Mouse (Mus musculus) heart, postnatal 0 days (tissue): ENCODE data around the gene Prtg. TPM values are rescaled to one million over a fixed set of nuclear protein-coding genes. Genes with fewer than 3 reads are reported as not detected.

Source experiments
- ATAC-seq: fragments of 200-750 bp; cut with Nextera tagmentation; 2 replicates; pipeline ENCODE4 v1.8.0; 2017; ENCODE audit warnings: low read depth, moderate number of reproducible peaks, moderate library complexity; ENCODE audit not compliant: insufficient read depth
- DNase-seq: peaks from one replicate; pipeline ENCODE4 v3.0.0-alpha.2; 2016; ENCODE audit warnings: low spot score
- H3K27ac ChIP-seq: fragments of 300-500 bp; sonication (generic); 2 replicates; pipeline ENCODE4 v1.5.1; 2014; ENCODE audit warnings: low read depth, mild to moderate bottlenecking
- H3K27me3 ChIP-seq: fragments of 300-500 bp; sonication (generic); 2 replicates; pipeline ENCODE4 v1.6.1; 2014; ENCODE audit warnings: low read length, mixed read lengths; ENCODE audit not compliant: control insufficient read depth, insufficient read depth
- H3K36me3 ChIP-seq: fragments of 300-500 bp; sonication (generic); replicated peaks from 2 replicates; pipeline ENCODE4 v1.6.1; 2014; ENCODE audit warnings: low read length, mixed read lengths; ENCODE audit not compliant: control insufficient read depth, insufficient read depth
- H3K4me1 ChIP-seq: fragments of 300-500 bp; sonication (generic); 2 replicates; pipeline ENCODE4 v1.6.1; 2014; ENCODE audit warnings: antibody characterized with exemption; ENCODE audit not compliant: control insufficient read depth, insufficient read depth
- H3K4me2 ChIP-seq: fragments of 300-500 bp; sonication (generic); 2 replicates; pipeline ENCODE4 v1.6.1; 2014; ENCODE audit warnings: low read depth, mild to moderate bottlenecking, low read length, moderate library complexity
- H3K4me3 ChIP-seq: fragments of 300-500 bp; sonication (generic); 2 replicates; pipeline ENCODE4 v1.5.1; 2014; ENCODE audit warnings: low read depth, low read length
- H3K9ac ChIP-seq: fragments of 300-500 bp; sonication (generic); replicated peaks from 2 replicates; pipeline ENCODE4 v1.6.1; 2014; ENCODE audit warnings: low read depth, low read length, mixed read lengths
- H3K9me3 ChIP-seq: fragments of 300-500 bp; sonication (generic); replicated peaks from 2 replicates; pipeline ENCODE4 v1.6.1; 2016; ENCODE audit warnings: low read length; ENCODE audit not compliant: control insufficient read depth
- CTCF ChIP-seq: IDR thresholded peaks from 2 replicates; pipeline ENCODE4 v1.5.1; 2016; ENCODE audit warnings: antibody characterized with exemption, control low read depth, low read depth
- EP300 ChIP-seq: IDR thresholded peaks from 2 replicates; pipeline ENCODE4 v1.6.1; 2016; ENCODE audit warnings: antibody characterized with exemption, low read depth
- WGBS: fragments of 180-500 bp; shearing (Covaris S2); extraction: QIAGEN DNeasy Blood & Tissue Kit; methylation state at CpG from one replicate; pipeline ENCODE4 v1.1.7; 2014; 5-methylcytosine and 5-hydroxymethylcytosine counted together
- polyA plus RNA-seq: library from polyadenylated mRNA; unstranded; fragments of >200 nt; fragmentation: Nextera tagmentation; extraction: Ambion mirVana; gene quantifications from 2 replicates; pipeline ENCODE4 v1.2.1, GENCODE M21; 2015
- total RNA-seq: library from RNA; depleted of rRNA; stranded (reverse); fragments of >200 nt; gene quantifications from 2 replicates; pipeline ENCODE4 v1.2.3, GENCODE M21; 2014; ENCODE audit warnings: low replicate concordance; rRNA removed

Gene Prtg
- total RNA-seq = 0.04 and 0.73 TPM in 2 replicates
- polyA plus RNA-seq = 0.15 and 0.31 TPM in 2 replicates

DNA sequence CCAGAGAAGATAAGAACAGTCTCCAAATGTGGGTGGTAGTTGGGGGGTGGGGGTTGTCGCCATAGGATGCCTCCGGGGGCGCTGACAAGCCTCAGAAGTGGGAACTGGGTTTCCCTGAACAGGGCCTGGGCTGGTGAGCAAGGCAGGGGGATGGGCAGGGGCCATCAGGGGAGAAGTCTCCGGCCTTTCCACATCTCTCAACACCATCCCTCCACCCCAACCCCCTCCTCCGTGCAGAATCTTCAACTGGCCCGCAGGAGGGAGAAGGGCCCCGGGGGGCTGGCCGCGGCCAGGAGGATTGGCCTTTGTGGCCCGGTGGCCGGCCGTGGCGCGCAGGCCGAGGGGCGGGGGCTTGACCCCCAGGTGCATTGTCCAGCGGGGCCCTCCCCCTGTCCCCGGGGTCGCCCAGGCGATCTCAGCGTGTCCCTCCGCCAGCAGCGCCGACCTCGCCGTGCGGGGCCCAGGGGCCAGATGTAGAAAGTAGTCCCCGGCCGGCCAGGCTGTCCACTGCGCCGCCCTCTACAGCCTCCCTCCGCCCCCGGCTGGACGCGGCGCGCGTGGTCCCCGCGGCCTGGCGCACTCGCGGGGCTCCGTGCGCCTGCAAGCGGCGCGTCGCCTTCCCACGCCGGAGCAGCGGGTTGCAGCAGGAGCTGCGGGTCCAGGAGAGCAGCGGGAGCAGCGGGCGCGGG, at the start of gene Prtg:
TSS of gene Prtg (plus strand) at position 144 of the 689 bp plus-strand sequence.
- Histone ChIP-seq H3K9ac (peak within 1 kb of the TSS; percentile 67), H3K36me3 (no peaks in the 10 kb centered on the region), H3K27me3 (no peaks in the 10 kb centered on the region), H3K4me3 (peak within 1 kb of the TSS; percentile 64), H3K4me2 (peak within 1 kb of the TSS; percentile 96), H3K4me1 (0 out of 2 replicates have a peak, but pooled peaks cover 9% of the 10 kb centered on the region), H3K9me3 (no peaks in the 10 kb centered on the region), H3K27ac (no peak within 1 kb of the TSS)
- ATAC-seq (peak; percentile 77), DNase-seq (no peak)
- WGBS = under 1% methylated on average over 53 of the region's 57 CpGs
- TF ChIP-seq CTCF (no peak), EP300 (no peak)

DNA sequence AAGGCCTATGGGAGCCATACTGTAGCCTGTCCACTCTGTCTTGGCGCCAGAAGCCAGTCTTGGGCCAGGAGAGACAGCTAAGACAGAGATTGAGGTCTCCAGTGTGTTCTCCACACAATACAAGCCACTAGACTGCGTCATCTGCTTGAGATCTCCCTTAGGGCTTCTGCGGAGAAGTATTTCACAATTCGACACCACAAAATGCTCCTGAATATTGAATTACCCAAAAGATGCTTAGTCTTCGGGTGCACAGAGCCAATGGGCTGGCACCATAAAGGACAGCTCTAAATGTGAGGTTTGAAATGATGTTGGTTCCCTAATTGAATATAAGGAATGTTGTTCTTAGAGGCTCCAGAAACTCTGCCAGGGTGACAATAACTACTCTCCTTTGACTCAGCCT, 49.5 kb upstream of the Prtg start:
- no peak overlapping the region for H3K27ac ChIP-seq
- 83% methylated on average over 5 of the region's 5 CpGs for WGBS
- no peaks in the 10 kb centered on the region for H3K36me3 ChIP-seq
- DNase-seq (no peak), ATAC-seq (no peak)
- no peak overlapping the region for H3K9ac ChIP-seq
- H3K4me1 ChIP-seq = no peaks in the 10 kb centered on the region
- no peak overlapping the region for H3K4me3 ChIP-seq
- H3K9me3 ChIP-seq = no peaks in the 10 kb centered on the region
- no peaks in the 10 kb centered on the region for H3K27me3 ChIP-seq
- TF ChIP-seq CTCF (no peak), EP300 (no peak)
- H3K4me2 ChIP-seq = no peak overlapping the region

DNA sequence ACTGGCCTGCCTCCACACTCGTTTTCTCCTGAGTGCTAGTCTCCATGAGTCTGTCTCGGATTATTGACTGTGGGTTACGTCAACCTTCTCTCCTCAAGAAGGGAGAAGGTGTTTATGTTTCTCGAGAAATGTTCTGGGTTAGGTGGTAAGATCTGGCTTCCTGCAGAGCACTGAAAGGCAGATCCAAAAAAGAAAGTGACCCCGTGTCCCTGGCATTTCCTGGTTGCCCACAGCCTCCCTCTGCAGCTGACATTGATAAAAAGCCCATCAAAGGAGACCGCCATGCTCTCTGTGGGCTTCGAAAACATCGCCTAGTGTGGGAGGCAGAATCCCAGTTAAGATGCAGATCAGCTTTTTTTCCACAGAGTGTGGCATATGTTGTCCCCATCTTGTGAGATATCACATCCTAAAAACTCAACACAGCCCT, 48.0 kb upstream of the Prtg start:
- no peak overlapping the region for H3K27ac ChIP-seq
- TF ChIP-seq CTCF = no peak
- no peak for TF ChIP-seq EP300
- ATAC-seq = no peak
- H3K27me3 ChIP-seq = no peaks in the 10 kb centered on the region
- no peak overlapping the region for H3K9ac ChIP-seq
- no peaks in the 10 kb centered on the region for H3K9me3 ChIP-seq
- H3K4me1 ChIP-seq = 0 out of 2 replicates have a peak, but pooled peaks cover 4% of the 10 kb centered on the region
- no peaks in the 10 kb centered on the region for H3K36me3 ChIP-seq
- no peak overlapping the region for H3K4me3 ChIP-seq
- DNase-seq = no peak
- H3K4me2 ChIP-seq = no peak overlapping the region
- 34% methylated on average over 8 of the region's 8 CpGs for WGBS

DNA sequence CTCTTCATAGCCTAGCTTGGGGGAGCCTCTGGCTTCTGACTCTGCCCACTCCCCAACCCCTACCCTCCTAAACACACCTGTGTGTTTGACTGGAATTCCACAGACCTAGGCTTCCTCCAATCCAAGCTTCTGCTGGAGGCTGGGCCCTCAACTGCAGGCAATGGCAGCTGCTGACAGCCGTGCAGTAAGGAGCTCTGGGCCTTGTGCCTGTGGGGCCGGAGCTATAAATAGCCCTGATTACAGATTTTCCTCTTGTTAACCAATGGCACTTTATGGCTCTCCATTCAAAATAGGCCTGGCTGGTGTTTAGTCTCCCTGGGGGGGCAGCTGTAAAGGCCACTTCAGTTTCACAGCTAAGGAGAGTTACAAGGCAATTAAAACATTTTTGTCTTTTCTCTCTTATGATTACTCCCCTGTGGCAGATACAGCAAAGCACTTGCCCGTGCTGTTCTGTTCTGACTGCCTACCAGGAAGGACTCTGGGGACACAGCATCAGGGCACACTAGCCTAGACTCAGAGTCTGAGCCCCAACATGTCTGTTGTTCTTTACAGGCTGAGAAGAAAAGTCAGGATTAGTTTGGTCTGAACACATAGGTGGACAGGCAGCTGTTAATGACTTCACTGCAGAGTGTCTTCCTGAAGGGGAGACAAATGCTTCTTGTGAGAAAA, 43.5 kb upstream of the Prtg start:
- 13% methylated on average over 3 of the region's 3 CpGs for WGBS
- H3K9me3 ChIP-seq = no peaks in the 10 kb centered on the region
- H3K9ac ChIP-seq = no peak overlapping the region
- no peaks in the 10 kb centered on the region for H3K36me3 ChIP-seq
- 0 out of 2 replicates have a peak, but pooled peaks cover 4% of the 10 kb centered on the region for H3K4me1 ChIP-seq
- no peak overlapping the region for H3K4me2 ChIP-seq
- H3K27me3 ChIP-seq = no peaks in the 10 kb centered on the region
- H3K4me3 ChIP-seq = no peak overlapping the region
- ATAC-seq (peak; percentile 85), DNase-seq (peak; percentile 87)
- peak overlapping the region; percentile 69 for H3K27ac ChIP-seq
- TF ChIP-seq CTCF (no peak), EP300 (no peak)

DNA sequence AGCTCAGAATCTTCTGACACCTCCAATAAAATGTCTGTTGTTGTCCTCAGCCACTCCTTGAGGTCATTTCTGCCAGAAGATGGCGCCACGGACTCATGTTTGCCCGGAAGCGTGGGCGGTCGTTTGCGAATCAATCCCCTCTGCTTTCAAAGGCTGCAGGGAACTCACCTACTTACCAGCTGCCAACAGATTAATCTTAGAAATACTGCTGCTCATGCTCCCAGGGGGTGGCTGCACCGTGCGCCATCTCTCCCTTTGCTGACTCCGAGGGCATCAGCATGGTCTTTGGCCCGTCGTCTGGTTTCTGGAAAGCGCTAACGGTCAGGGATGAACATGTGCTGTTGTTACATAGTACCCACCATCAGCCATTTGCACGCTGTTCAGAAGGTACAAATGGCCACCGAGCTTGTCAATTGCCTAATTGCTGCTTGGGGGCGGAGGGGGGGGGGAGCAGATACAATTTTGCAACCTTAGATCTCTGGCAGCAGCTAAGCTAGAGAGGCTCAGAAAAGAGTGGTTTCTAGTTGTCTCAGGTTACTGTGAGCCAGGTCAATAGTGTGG, 39.8 kb upstream of the Prtg start:
- Histone ChIP-seq H3K27ac (no peak overlapping the region), H3K4me2 (peak overlapping the region; percentile 65), H3K4me1 (0 out of 2 replicates have a peak, but pooled peaks cover 4% of the 10 kb centered on the region), H3K9ac (no peak overlapping the region), H3K9me3 (no peaks in the 10 kb centered on the region), H3K27me3 (no peaks in the 10 kb centered on the region), H3K4me3 (peak overlapping the region; percentile 39), H3K36me3 (no peaks in the 10 kb centered on the region)
- ATAC-seq (peak; percentile 63), DNase-seq (peak; percentile 84)
- TF ChIP-seq CTCF (peak; percentile 92), EP300 (no peak)
- WGBS = 1% methylated on average over 17 of the region's 17 CpGs
